Mouse (Mus musculus): ENCODE measurements around the gene Gm17509.
"Not testable (repeated sequence)": the region's sequence is repeated elsewhere in the genome, so short reads cannot be mapped to it uniquely, and the experiment has no call there.

Gene Gm17509

GRCm38 (mm10) chr13:117204685-117205084, 16.2 kb downstream of the Gm17509 start:
- no peak for DNase-seq

- peak; percentile 27 for DNase-seq
Observed at GRCm38 (mm10) chr13:117202755-117203471, 18.0 kb downstream of the Gm17509 start.

- DNase-seq, result peak; percentile 85
Observed at GRCm38 (mm10) chr13:117198402-117199083, 22.3 kb downstream of the Gm17509 start.

- DNase-seq, result no peak
Observed at GRCm38 (mm10) chr13:117197666-117198065, 23.2 kb downstream of the Gm17509 start.

GRCm38 (mm10) chr13:117195569-117196495, 25.0 kb downstream of the Gm17509 start:
- DNase-seq, result no peak

GRCm38 (mm10) chr13:117193422-117193983, 27.4 kb downstream of the Gm17509 start:
- DNase-seq, result no peak

- DNase-seq, result no peak
Observed at GRCm38 (mm10) chr13:117192161-117192560, 28.7 kb downstream of the Gm17509 start.

GRCm38 (mm10) chr13:117185329-117185728, 35.5 kb downstream of the Gm17509 start:
- no peak for DNase-seq

- no peak for DNase-seq
Observed at GRCm38 (mm10) chr13:117183288-117183687, 37.6 kb downstream of the Gm17509 start.

- DNase-seq, result not testable (repeated sequence)
Observed at GRCm38 (mm10) chr13:117180912-117181311, 40.0 kb downstream of the Gm17509 start.

Data from kidney, postnatal 10 days (tissue).